In the genomic region with DNA sequence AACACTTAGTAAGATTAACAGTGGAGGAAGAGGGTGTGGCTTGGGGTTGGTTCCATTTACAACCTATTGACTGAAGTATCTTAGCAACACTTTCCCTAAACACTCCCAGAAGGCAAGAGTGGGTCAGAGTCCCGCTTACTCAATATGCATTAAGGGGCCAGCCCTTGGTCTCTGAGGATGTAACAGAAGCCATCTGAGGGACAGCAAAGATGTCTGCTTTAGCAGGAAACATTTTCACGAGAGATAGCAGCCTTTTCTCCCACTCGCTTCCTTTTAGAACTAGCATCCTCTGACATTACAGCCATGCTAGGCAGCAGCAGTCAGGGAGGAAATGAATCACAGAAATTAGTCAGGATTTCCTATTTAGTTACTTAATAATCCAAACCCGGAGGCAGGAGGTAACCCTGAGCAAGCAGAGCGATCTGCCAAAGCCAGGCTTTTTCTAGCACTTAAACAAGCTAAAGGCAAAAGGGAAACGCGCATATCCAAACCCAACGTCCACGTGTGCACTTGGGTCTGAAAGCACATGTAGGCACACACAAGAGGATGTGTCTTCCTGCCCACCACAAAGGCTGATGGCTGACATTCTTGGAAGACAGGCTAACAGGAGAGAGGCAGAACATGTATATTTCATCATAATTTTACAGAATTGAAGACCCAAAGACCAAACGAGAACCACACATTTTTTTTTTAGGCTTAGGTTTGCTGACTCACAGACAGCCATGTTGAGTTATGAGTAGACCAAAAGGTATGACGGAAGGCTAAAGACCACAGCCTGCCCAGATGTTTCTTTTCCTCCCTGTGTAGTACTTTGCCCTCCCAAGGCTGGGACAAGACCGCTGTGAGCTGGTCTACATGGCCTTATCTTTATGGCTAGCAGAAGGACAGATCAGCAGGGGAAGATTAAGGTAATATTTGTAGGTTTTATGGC, we compare ENCODE assay signal across 8 mouse cellular contexts. TPM values are rescaled to one million over a fixed set of nuclear protein-coding genes. Genes with fewer than 3 reads are reported as not detected.
DNase-seq lines count a peak whose midpoint lies in the region; TF ChIP-seq lines count a peak whose summit lies in the region.

No protein-coding gene starts in this region.

- 30% methylated on average over 12 of the region's 12 CpGs for WGBS in heart, adult 2 months

- no peak for TF ChIP-seq CTCF in testis, adult 2 months (IDR thresholded peaks at IDR 0.05; ENCODE audit: control insufficient read depth, insufficient read depth, insufficient replicate concordance, low read depth, low read length)
- TF ChIP-seq CTCF in heart, adult 2 months (IDR thresholded peaks at IDR 0.05) = no peak

- DNase-seq in testis, postnatal 10 days (ENCODE audit: low spot score) = no peak
- DNase-seq in adrenal gland, postnatal 25 days = peak; percentile 20
- peak; percentile 50 to 67 for DNase-seq in heart, adult 2 months
- DNase-seq in kidney, postnatal 10 days = peak; percentile 52
- no peak for DNase-seq in left cerebral cortex, postnatal 4 days
- DNase-seq in cerebellum, adult 11-12 months = no peak

- H3K9me3 ChIP-seq in megakaryocyte, embryonic 14.5 days = no peaks in the 10 kb centered on the region

- peak overlapping the region; percentile 5; the same call in 1 of the 2 replicates for H3K27ac ChIP-seq in testis, adult 2 months (ENCODE audit: control insufficient read depth, insufficient read depth, low read depth, low read length)
- H3K27ac ChIP-seq in heart, adult 2 months = peak overlapping the region; percentile 75

- no peaks in the 10 kb centered on the region for H3K4me1 ChIP-seq in testis, adult 2 months (ENCODE audit: control insufficient read depth, insufficient read depth, low read length)
- H3K4me1 ChIP-seq in heart, adult 2 months (ENCODE audit: control insufficient read depth, insufficient read depth, low read length) = peaks cover 9% of the 10 kb centered on the region
- H3K4me1 ChIP-seq in megakaryocyte, embryonic 14.5 days = peaks cover 98% of the 10 kb centered on the region

- TF ChIP-seq EP300 in heart, adult 2 months (IDR thresholded peaks at IDR 0.05; ENCODE audit: insufficient read depth, low read depth, low read length) = no peak

- H3K79me2 ChIP-seq in heart, adult 2 months (replicated peaks; ENCODE audit: control insufficient read depth, insufficient read depth, low read length) = peaks cover 5% of the 10 kb centered on the region

- no peak overlapping the region for H3K4me3 ChIP-seq in testis, adult 2 months (ENCODE audit: control insufficient read depth, low read depth, low read length)
- peak overlapping the region; percentile 1 for H3K4me3 ChIP-seq in heart, adult 2 months
- peak overlapping the region; percentile 91 for H3K4me3 ChIP-seq in megakaryocyte, embryonic 14.5 days (replicated peaks)

- no peak for TF ChIP-seq POLR2A in testis, adult 2 months (IDR thresholded peaks at IDR 0.05; ENCODE audit: control insufficient read depth, low read depth, low read length)
- no peak; the same call in 1 of the 2 replicates for TF ChIP-seq POLR2A in heart, adult 2 months (IDR thresholded peaks at IDR 0.05; ENCODE audit: insufficient read depth, low read depth, low read length)

- peak overlapping the region; percentile 17; the same call in 1 of the 2 replicates for H3K9ac ChIP-seq in heart, adult 2 months (ENCODE audit: low read depth, low read length)

- no peaks in the 10 kb centered on the region for H3K36me3 ChIP-seq in testis, adult 2 months (ENCODE audit: control insufficient read depth, insufficient read depth, low read length)
- no peaks in the 10 kb centered on the region; the same call in none of the 2 replicates for H3K36me3 ChIP-seq in heart, adult 2 months (ENCODE audit: control insufficient read depth, insufficient read depth, low read length)
- H3K36me3 ChIP-seq in megakaryocyte, embryonic 14.5 days (replicated peaks; ENCODE audit: low read length) = peaks cover 32% of the 10 kb centered on the region

- no peaks in the 10 kb centered on the region for H3K27me3 ChIP-seq in testis, adult 2 months (ENCODE audit: control insufficient read depth, insufficient read depth, low read length)
- no peaks in the 10 kb centered on the region for H3K27me3 ChIP-seq in heart, adult 2 months (ENCODE audit: control insufficient read depth, insufficient read depth, low read length)
- no peaks in the 10 kb centered on the region for H3K27me3 ChIP-seq in megakaryocyte, embryonic 14.5 days (replicated peaks)

- intact Hi-C loops in heart, adult 2 months (cut with DNase I) = no loop called here
- intact Hi-C loops in left cerebral cortex, postnatal 4 days (cut with DNase I) = no loop called here

RNA-seq across cellular contexts. Expression of a gene that starts 37.7 kb away (rescaled TPM):
- not detected in 2 replicates for polyA plus RNA-seq in testis, adult 2 months (2012; rRNA removed)
- total RNA-seq in adrenal gland, postnatal 25 days (2021) = not detected in 2 replicates
- total RNA-seq in heart, adult 2 months (2021) = not detected
- polyA plus RNA-seq in heart, adult 2 months (2012; rRNA removed) = not detected in 2 replicates
- not detected in 2 replicates for polyA plus RNA-seq in megakaryocyte, embryonic 14.5 days (2012; ENCODE audit: insufficient read depth, low replicate concordance)
- not detected for total RNA-seq in left cerebral cortex, postnatal 4 days (2021)

RNA-seq across cellular contexts. Expression of a gene that starts 38.4 kb away (rescaled TPM):
- polyA plus RNA-seq in testis, adult 2 months (2012; rRNA removed) = 15.9 and 16.7 TPM in 2 replicates
- 47.2 and 52.3 TPM in 2 replicates for total RNA-seq in adrenal gland, postnatal 25 days (2021)
- total RNA-seq in heart, adult 2 months (2021) = 10 to 100 TPM; 20.0 to 21.6 TPM
- polyA plus RNA-seq in heart, adult 2 months (2012; rRNA removed) = 10.4 and 17.9 TPM in 2 replicates
- 36.5 and 38.7 TPM in 2 replicates for polyA plus RNA-seq in megakaryocyte, embryonic 14.5 days (2012; ENCODE audit: insufficient read depth, low replicate concordance)
- total RNA-seq in left cerebral cortex, postnatal 4 days (2021) = 10 to 100 TPM; 64.7 to 70.4 TPM

Comparison
In these comparisons a context has a peak if more than half of its experiments do, and no peak if none do; other contexts are left out.
1. DNase-seq: peak in adrenal gland, postnatal 25 days (single experiment), heart, adult 2 months (2 of 2) and kidney, postnatal 10 days (single experiment); none in testis, postnatal 10 days (single experiment), left cerebral cortex, postnatal 4 days (single experiment) and cerebellum, adult 11-12 months (single experiment).